Mouse (Mus musculus) 3T3-L1 (cell line): Measurements from ENCODE around the gene Myrip.
"Not testable (repeated sequence)": the region's sequence is repeated elsewhere in the genome, so short reads cannot be mapped to it uniquely, and the experiment has no call there.

Source experiments
- DNase-seq: peaks from one replicate; pipeline ENCODE4 v3.0.0-alpha.2; 2015; ENCODE audit warnings: low read depth, low spot score

Myrip gene

GRCm38 (mm10) chr9:120301213-120301612 is at the start of gene Myrip:
Gene Myrip (plus strand): TSS chr9:120301513.
- not testable (repeated sequence) for DNase-seq

DNA sequence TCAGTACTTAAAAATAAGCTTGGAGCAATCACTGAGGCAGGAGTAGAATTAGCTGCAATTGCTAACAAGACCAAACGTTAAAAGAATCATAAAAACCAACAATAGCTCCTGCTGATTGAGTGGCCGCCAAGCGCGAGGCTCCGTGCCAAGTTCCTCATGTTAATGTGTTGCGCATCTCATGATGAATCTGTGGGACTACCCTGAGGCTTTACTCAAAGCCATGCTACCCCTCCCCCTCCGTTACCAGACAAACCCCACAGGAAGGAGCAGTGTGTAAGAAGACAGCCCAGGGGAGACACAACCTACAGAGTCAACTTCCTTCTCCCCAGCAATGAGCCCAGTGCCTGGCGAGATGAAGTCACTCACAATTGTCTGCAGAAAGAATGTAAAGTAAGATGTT is 41.5 kb upstream of the Myrip start:
- DNase-seq: no peak

GRCm38 (mm10) chr9:120263994-120264393 is 37.3 kb upstream of the Myrip start:
- no peak for DNase-seq

- DNase-seq: peak; percentile 24
These were observed 28.2 kb upstream of the Myrip start for GRCm38 (mm10) chr9:120273083-120273482.

GRCm38 (mm10) chr9:120275226-120275625 is 26.1 kb upstream of the Myrip start:
- no peak for DNase-seq

- no peak for DNase-seq
These were observed 20.2 kb upstream of the Myrip start for GRCm38 (mm10) chr9:120281147-120281546.

DNA sequence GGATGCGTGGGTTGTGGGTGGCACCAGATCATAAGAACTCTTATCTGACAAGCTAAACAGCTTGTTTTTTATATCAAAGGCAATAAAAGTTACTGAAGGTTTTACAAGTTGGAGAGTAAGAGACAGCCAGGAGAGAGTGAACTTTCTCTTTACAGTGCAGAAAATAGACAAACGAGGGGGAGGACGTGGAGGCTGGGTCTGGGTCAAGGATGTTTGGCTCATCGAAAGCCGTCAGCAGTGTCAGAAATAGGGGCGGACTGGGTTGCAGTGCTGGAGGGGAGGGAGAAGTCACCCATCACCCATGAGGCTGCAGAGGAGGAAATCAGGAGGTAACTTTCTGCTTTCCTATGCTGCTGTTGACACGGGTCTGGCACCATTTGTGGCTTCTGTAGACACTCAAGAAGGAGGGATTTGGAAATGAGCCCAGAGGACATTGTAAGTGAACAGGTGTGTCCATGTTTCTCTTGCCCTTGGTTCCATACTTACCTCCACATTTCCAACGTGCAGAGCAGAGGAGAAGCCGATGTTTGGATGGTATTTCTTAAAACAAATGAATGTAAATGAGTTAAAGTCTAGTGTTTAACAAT is 18.8 kb upstream of the Myrip start:
- no peak for DNase-seq

DNA sequence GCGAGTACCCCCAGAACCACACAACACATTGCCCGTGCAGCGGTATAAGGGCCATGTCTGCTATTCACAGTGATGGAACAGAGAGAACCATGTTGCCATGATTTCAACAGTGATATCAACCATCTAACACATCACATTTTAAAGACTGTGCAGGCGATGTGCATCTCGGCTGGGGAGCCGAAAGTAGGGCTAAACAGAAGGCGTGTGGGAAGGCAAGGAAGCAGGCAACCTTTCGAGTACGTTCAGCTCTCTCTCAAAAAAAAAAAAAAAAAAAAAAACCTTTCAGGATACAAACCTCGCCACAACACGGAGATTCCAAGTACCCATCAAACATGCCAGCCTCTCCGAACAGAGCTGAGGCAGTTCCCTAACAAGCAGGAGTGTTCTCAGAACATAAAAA is 17.8 kb upstream of the Myrip start:
- DNase-seq: no peak

- DNase-seq: no peak
These were observed 13.3 kb upstream of the Myrip start for GRCm38 (mm10) chr9:120288011-120288410.

DNA sequence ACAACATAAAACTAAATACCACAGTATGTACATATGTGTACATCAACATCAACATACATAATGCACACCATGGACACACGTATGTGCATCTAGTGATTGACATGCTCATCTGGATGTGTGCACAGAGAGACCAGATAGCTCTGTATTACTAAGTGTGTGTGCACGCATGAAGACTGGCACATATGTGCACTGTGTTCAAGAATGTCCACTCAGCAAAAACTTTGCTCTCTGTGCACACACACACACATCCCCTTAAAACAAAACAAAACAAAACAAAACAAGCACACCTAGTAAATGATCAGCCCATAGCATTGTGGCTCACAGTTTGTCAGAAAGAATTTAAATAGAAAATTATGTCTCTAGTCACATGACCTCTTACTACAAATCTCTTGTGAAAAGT is 10.9 kb upstream of the Myrip start:
- DNase-seq: no peak

DNA sequence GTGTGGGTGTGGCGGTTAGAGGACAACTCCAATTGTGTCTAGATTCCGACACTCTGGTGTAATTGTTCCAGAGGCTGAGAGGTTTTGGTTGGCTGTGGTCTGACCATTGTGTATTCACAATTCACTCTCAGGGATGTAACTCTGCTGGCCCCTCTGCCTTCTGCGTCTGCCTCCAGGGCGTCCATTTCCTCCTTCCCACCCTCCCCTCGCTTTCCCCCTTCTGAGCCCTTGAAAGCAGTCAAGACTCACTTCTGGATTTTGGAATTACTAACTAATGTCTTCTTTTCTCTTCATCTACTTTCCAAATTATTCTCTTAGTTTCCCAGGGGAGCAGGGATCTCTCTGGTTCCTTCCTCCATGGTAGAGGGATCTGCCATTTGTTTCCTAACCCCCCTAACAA is 8.8 kb upstream of the Myrip start:
- DNase-seq: no peak

DNA sequence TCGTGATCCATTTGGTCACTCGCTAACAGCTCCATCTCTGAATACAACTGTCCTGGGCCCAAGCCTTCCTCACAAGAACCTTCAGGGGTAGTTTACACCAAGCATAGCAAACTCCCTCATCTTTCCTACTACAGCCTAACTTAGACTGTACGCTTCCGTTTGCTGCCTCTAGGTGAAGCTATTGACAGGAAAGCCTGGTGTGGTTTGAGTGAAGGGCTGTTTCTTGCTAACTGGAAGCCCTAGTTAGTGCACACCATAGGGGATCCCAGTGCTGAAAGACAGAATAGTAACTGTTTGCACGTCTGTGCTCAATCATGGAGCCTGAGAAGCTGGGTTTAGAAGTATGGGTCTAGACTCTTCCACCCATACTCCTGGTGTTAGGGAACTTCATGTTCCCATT is 5.8 kb upstream of the Myrip start:
- no peak for DNase-seq

GRCm38 (mm10) chr9:120296938-120297337 is 4.4 kb upstream of the Myrip start:
- DNase-seq: no peak

- no peak for DNase-seq
These were observed 1.9 kb upstream of the Myrip start for GRCm38 (mm10) chr9:120299429-120299828.

DNA sequence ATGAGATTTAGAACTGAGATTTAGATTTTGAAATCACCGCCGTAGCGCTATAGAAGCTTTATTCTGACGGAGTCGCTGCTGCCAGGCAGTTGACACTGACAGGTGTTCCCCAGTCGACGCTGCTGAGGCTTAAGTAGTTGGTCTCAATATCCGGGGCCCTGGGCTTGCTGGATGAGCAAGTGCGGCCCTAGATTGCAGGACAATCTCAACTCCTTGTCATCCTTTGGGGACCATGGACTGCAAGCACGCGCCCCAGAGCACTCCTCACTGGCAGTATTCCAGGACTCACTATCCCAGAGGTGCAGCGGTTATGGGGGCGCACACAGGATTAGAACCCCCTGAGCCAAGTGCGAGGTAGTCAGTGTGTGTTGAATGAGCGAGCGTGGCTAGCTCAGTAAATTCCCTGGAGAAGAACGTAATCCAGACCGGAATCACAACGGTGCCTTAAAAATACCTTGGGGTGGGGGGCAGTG is 1.7 kb downstream of the Myrip start:
- no peak for DNase-seq

- no peak for DNase-seq
These were observed 2.4 kb downstream of the Myrip start for GRCm38 (mm10) chr9:120303453-120304299.

DNA sequence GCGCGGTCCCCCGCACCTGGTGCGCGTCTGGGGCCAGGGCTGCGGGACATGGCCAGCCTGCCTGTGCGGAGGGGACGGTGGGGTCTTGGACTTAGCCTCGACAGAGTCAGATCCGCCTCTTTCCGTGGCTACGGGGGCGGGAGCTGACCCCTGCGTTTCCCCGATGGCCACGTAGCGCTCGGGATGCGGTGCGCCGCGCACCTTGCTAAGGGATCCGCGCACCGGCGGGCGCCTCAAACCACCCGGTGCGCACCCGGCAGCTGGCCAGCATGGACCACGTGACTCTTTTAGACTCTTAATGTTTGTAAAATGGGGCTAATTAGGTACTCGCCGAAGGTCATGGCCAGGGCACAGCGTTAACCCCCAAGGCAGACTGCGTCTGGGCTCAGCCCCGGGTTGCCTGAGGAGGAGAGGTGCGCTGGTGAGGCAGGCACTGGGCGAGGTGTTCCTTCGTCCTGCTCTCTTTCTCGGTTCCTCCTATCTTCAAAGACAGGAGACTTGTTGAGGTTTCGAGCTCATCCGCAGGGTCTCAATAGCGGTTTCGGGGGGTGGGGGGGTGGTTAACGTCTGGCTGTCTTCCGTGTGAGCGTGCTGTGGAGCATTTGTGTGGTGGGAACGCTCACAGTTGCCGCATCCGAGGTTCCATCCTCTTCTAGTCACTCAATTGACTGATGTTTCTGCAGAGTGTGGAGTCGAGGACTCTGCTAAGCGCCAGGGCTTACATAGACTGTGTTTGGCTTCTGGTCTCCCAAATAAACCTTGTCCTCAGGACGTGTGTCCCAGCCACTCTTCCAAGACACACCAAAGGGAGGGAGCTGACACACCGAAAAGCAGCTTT is 3.2 kb downstream of the Myrip start:
- DNase-seq: no peak

- no peak for DNase-seq
These were observed 13.9 kb downstream of the Myrip start for GRCm38 (mm10) chr9:120315171-120315570.

DNA sequence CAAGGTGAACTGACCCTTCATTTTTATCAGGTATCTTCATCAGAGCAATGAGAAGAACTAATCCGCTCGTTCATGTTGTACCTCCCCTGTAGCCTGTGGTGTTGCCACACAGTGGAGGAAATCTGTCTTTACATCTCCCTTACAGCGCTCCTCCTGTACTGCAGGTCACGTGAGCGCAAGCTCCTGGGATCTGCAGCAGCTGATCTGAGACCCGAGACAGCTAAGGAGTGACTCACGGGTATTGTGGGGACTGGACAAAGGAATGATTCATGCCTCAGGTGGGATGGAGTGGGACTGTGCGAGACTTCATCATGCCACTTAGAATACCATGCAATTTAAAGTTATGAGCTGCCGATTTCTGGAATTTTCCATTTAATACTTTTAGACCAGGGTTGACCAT is 17.8 kb downstream of the Myrip start:
- DNase-seq: no peak

GRCm38 (mm10) chr9:120320573-120320972 is 19.3 kb downstream of the Myrip start:
- DNase-seq: no peak

GRCm38 (mm10) chr9:120322702-120323426 is 21.6 kb downstream of the Myrip start:
- DNase-seq: no peak

- not testable (repeated sequence) for DNase-seq
These were observed 29.7 kb downstream of the Myrip start for GRCm38 (mm10) chr9:120331048-120331447.
